Mouse (Mus musculus) limb, embryonic 11.5 days (tissue): Measurements from ENCODE around the gene Cysrt1. TPM values are rescaled to one million over a fixed set of nuclear protein-coding genes. Genes with fewer than 3 reads are reported as not detected.

Experiments
- ATAC-seq: fragments of 200-750 bp; cut with Nextera tagmentation; 2 replicates; pipeline ENCODE4 v1.8.0; 2017; ENCODE audit warnings: low read depth; ENCODE audit not compliant: insufficient number of reproducible peaks, low FRiP score, low TSS enrichment
- DNase-seq: peaks from one replicate; pipeline ENCODE4 v3.0.0-alpha.2; 2015; ENCODE audit warnings: low spot score
- H3K27ac ChIP-seq: fragments of 300-500 bp; sonication (generic); replicated peaks from 2 replicates; pipeline ENCODE4 v1.5.1; 2014; ENCODE audit warnings: low read depth, mild to moderate bottlenecking, low read length
- H3K27me3 ChIP-seq: fragments of 300-500 bp; sonication (generic); 2 replicates; pipeline ENCODE4 v1.6.1; 2014; ENCODE audit warnings: mild to moderate bottlenecking, low read length, mixed read lengths; ENCODE audit not compliant: control insufficient read depth, insufficient read depth
- H3K36me3 ChIP-seq: fragments of 300-500 bp; sonication (generic); 2 replicates; pipeline ENCODE4 v1.6.1; 2014; ENCODE audit warnings: mild to moderate bottlenecking, low read length, moderate library complexity, mixed read lengths; ENCODE audit not compliant: control insufficient read depth, insufficient read depth
- H3K4me1 ChIP-seq: fragments of 300-500 bp; sonication (generic); 2 replicates; pipeline ENCODE4 v1.6.1; 2014; ENCODE audit warnings: low read length, mixed read lengths; ENCODE audit not compliant: control insufficient read depth, insufficient read depth
- H3K4me2 ChIP-seq: fragments of 300-500 bp; sonication (generic); 2 replicates; pipeline ENCODE4 v1.6.1; 2014; ENCODE audit warnings: low read depth, mild to moderate bottlenecking, moderate library complexity; ENCODE audit not compliant: severe bottlenecking
- H3K4me3 ChIP-seq: fragments of 300-500 bp; sonication (generic); 2 replicates; pipeline ENCODE4 v1.5.1; 2014; ENCODE audit warnings: low read depth, low read length
- H3K9ac ChIP-seq: fragments of 300-500 bp; sonication (generic); 2 replicates; pipeline ENCODE4 v1.6.1; 2014; ENCODE audit warnings: mild to moderate bottlenecking, low read length
- H3K9me3 ChIP-seq: fragments of 300-500 bp; sonication (generic); 2 replicates; pipeline ENCODE4 v1.6.1; 2016; ENCODE audit warnings: low read length; ENCODE audit not compliant: control insufficient read depth
- WGBS: fragments of 180-500 bp; shearing (Covaris S2); extraction: QIAGEN DNeasy Blood & Tissue Kit; methylation state at CpG from one replicate; pipeline ENCODE4 v1.1.7; 2014; 5-methylcytosine and 5-hydroxymethylcytosine counted together
- polyA plus RNA-seq: library from polyadenylated mRNA; unstranded; fragments of >200 nt; fragmentation: Nextera tagmentation; extraction: Ambion mirVana; gene quantifications from 2 replicates; pipeline ENCODE4 v1.2.1, GENCODE M21; 2014

The Cysrt1 gene
- polyA plus RNA-seq, 1 experiment from 2014 or later, result not detected

DNA sequence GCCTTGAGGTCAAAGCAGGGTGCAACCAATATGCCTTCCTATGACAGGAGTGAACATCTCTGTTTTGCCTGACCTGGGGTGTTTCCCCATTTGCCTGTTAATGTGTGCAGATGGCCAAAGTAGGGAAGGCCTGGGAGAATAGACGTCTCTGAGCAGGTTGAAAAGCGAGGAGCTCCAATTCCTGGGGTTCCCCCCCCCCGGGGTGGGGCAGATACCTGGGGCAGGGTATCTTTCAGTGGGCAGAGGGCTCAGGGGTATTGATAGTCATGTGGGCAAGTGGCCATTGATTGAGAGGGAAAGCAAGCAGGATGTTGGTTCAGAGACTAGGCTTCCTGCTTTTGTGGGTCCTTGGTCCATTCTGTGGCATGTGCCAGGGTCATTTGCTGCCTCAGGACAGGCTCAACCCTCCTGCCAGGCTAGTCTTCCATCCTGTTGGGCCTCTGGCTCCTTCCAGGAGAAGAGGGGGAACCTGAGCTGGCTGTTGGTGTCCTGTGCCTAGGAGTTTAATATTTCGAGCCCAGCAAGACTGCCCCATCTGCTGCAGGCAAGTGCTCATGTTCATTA is 25.6 kb upstream of the Cysrt1 start:
- no peaks in the 10 kb centered on the region for H3K9me3 ChIP-seq
- DNase-seq, result no peak
- no peak overlapping the region for H3K9ac ChIP-seq
- H3K4me3 ChIP-seq, result no peak overlapping the region
- peaks cover 19% of the 10 kb centered on the region for H3K27me3 ChIP-seq
- no peak for ATAC-seq
- peaks cover 2% of the 10 kb centered on the region; the same call in 1 of the 2 replicates for H3K36me3 ChIP-seq
- 79% methylated on average over 4 of the region's 4 CpGs for WGBS
- peaks cover 18% of the 10 kb centered on the region for H3K4me1 ChIP-seq
- H3K27ac ChIP-seq, result no peak overlapping the region
- H3K4me2 ChIP-seq, result no peak overlapping the region

DNA sequence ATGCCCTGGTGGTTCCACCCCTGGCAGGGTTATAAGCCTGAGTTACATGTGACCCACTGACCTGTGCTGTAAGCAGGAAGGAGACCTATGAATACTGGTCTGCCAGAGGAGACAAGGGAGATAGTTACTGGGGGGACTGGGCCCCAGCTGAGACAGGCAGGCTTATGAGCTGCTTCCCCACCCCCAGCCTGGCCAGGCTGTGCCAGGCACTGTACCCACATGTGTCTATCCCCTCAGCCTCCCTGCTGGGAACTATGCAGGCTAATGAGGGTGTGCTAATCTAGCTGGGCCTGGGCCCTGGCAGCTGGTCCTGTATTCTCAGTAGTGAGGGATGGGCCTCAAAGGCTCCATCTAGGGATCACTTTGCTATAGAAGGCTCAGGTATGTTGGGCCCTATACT is 25.0 kb upstream of the Cysrt1 start:
- no peak overlapping the region for H3K27ac ChIP-seq
- peaks cover 2% of the 10 kb centered on the region; the same call in 1 of the 2 replicates for H3K36me3 ChIP-seq
- no peak overlapping the region for H3K4me2 ChIP-seq
- H3K9me3 ChIP-seq, result no peaks in the 10 kb centered on the region
- ATAC-seq (no peak), DNase-seq (no peak)
- peaks cover 18% of the 10 kb centered on the region for H3K4me1 ChIP-seq
- H3K9ac ChIP-seq, result no peak overlapping the region
- H3K27me3 ChIP-seq, result peaks cover 19% of the 10 kb centered on the region
- H3K4me3 ChIP-seq, result no peak overlapping the region

DNA sequence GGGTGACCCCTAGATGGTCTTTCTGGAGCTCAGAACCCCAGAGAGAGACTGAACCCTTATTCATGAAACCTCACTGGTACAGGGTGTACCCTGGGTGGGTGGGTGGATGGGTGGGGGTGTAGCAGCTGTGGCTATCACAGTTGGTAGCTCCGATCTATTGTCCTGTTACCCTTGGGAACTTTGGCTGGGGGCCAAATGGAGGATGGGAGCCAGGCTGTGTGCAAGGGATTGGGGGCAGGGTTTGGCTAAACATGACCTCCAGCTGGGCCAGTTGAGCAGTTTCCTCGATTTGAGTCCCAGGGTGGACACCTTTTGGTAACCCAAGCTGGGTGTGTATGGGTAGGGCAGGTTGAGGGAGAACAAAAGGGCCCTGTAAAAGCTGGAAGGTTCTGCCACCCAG is 24.5 kb upstream of the Cysrt1 start:
- ATAC-seq (no peak), DNase-seq (no peak)
- Histone ChIP-seq H3K27me3 (peaks cover 19% of the 10 kb centered on the region), H3K4me2 (no peak overlapping the region), H3K27ac (no peak overlapping the region), H3K4me3 (no peak overlapping the region), H3K4me1 (peaks cover 18% of the 10 kb centered on the region), H3K9me3 (no peaks in the 10 kb centered on the region), H3K9ac (no peak overlapping the region), H3K36me3 (peaks cover 2% of the 10 kb centered on the region; the same call in 1 of the 2 replicates)
- WGBS, result 64% methylated on average over 2 of the region's 2 CpGs

DNA sequence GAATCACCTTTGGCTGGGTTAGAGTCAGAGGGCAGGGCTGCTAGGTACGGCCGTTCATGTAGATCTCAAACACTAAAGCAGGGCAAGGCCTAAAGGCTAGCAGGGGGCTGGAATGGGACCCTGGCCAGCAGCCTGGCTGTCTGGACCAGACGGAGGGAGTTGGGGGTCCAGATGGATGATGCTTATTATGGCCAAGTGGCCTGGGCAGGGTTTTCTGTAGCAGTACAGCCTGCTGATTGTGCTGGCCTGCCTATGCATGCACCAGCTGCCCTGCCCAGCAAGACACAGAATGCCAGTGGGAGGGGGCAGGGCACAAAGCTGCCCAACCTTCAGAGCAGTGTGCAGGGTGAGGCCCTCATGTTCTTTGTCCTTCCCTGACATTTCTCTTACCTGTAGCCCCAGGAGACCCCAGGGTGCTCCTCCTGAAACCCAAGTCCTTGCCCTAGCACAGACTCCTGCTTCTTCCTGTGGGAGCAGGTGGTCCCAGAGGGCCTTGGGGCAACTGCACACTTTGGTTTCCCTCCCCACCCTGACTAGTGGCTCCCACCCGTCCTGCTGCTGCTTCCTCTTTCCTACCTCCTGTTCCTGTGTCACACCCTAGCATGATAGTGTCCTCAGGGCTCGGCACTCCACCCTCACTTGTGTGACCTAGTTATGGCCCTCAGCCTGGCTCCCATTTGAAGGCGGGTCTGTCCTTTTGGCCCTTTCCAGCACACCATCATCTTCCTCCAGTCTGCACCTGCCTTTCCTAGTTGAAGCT is 23.8 kb upstream of the Cysrt1 start:
- H3K9ac ChIP-seq, result 0 out of 2 replicates have a peak overlapping the region, but pooled peaks have one; percentile 22
- peaks cover 19% of the 10 kb centered on the region for H3K27me3 ChIP-seq

DNA sequence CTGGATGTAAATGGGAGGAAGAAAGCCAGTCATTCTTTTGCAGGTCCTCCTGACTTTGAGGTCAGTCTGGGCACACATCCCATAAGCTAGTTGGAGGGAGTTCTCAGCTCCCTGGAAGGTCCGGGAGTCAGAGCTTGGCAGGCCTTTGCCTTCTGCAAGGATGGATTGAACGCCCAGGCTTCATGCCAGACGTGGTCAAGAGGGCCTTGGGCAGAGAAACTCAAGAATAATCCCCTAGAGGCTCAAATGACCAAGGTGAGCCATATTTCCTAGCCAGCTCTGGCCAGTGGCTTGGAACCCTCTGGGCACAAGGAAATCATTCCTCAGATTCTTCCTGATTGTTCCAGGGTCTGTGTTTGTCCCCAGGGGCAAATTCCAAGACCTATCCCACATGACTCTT is 22.6 kb upstream of the Cysrt1 start:
- ATAC-seq (no peak), DNase-seq (no peak)
- Histone ChIP-seq H3K9me3 (no peaks in the 10 kb centered on the region), H3K4me1 (peaks cover 9% of the 10 kb centered on the region), H3K9ac (no peak overlapping the region), H3K4me2 (no peak overlapping the region), H3K4me3 (no peak overlapping the region), H3K36me3 (peaks cover 2% of the 10 kb centered on the region; the same call in 1 of the 2 replicates), H3K27ac (no peak overlapping the region), H3K27me3 (peaks cover 19% of the 10 kb centered on the region)
- WGBS, result 75% methylated on average over 3 of the region's 3 CpGs

More for the DNA sequence above, 23.8 kb upstream of the Cysrt1 start:
- no peak overlapping the region for H3K4me3 ChIP-seq
- ATAC-seq (no peak), DNase-seq (no peak)
- H3K4me2 ChIP-seq, result no peak overlapping the region; the same call in 1 of the 2 replicates
- no peak overlapping the region for H3K27ac ChIP-seq
- no peaks in the 10 kb centered on the region for H3K9me3 ChIP-seq
- peaks cover 2% of the 10 kb centered on the region; the same call in 1 of the 2 replicates for H3K36me3 ChIP-seq
- H3K4me1 ChIP-seq, result peaks cover 13% of the 10 kb centered on the region
- 65% methylated on average over 6 of the region's 6 CpGs for WGBS

DNA sequence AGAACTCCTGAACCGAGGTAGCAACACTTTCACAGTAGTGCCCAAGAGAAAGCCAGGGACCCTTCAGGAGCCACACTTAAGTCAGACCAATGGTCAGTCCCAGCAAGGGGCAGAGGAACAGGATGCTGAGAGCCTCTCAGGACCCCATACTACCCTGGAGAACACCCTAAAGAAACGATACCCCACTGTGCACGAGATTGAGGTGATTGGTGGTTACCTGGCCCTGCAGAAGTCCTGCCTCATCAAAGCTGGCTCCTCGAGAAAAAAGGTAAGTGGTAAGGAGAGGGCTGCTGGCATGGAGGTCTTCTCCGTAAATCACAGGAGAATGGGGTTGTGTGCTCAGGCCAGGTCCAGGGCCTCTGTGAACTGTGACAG is 22.0 kb upstream of the Cysrt1 start:
- Histone ChIP-seq H3K27ac (no peak overlapping the region), H3K4me3 (no peak overlapping the region), H3K4me1 (peaks cover 9% of the 10 kb centered on the region), H3K9ac (no peak overlapping the region), H3K4me2 (no peak overlapping the region), H3K36me3 (peaks cover 2% of the 10 kb centered on the region; the same call in 1 of the 2 replicates), H3K27me3 (peaks cover 19% of the 10 kb centered on the region), H3K9me3 (no peaks in the 10 kb centered on the region)
- DNase-seq, result no peak
- WGBS, result 75% methylated on average over 5 of the region's 5 CpGs
- no peak for ATAC-seq

DNA sequence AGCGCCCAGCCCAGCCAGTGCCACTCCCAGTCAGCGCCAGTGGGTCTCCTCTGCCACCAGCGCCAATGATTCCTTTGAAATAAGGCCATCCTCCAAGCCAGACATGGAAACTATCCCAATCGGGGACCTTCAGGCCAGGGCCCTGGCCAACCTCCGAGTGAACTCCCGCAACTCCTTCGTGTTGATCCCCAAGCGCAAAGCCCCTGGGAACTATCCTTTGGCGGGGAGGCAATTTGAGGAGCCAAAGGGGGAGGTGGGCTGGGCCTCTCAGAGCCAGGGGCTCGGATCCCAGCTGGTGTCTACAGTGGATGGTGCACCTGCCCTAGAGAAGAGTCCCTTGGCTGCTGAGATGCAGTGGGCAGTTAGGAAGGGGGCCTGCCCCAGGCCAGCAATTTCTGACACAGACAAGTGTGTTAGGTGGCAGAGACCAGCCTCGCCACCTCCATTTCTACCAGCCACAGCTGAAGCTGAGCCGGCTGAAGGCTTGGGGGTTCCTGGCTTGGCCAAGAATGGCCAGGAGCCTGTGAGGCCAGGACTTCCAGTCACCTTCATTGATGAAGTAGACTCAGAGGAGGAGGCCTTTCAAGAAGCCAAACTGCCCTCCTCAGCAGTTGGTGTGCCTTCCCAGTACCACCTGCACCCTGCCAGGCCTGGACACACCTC is 21.5 kb upstream of the Cysrt1 start:
- DNase-seq, result no peak
- H3K27me3 ChIP-seq, result peaks cover 19% of the 10 kb centered on the region
- ATAC-seq, result no peak
- 21% methylated on average over 12 of the region's 12 CpGs for WGBS
- H3K4me1 ChIP-seq, result peaks cover 9% of the 10 kb centered on the region
- H3K4me3 ChIP-seq, result peak overlapping the region; percentile 74
- no peaks in the 10 kb centered on the region for H3K9me3 ChIP-seq
- peak overlapping the region; percentile 99 for H3K4me2 ChIP-seq
- H3K36me3 ChIP-seq, result no peaks in the 10 kb centered on the region; the same call in 1 of the 2 replicates
- peak overlapping the region; percentile 58 for H3K9ac ChIP-seq
- no peak overlapping the region for H3K27ac ChIP-seq

DNA sequence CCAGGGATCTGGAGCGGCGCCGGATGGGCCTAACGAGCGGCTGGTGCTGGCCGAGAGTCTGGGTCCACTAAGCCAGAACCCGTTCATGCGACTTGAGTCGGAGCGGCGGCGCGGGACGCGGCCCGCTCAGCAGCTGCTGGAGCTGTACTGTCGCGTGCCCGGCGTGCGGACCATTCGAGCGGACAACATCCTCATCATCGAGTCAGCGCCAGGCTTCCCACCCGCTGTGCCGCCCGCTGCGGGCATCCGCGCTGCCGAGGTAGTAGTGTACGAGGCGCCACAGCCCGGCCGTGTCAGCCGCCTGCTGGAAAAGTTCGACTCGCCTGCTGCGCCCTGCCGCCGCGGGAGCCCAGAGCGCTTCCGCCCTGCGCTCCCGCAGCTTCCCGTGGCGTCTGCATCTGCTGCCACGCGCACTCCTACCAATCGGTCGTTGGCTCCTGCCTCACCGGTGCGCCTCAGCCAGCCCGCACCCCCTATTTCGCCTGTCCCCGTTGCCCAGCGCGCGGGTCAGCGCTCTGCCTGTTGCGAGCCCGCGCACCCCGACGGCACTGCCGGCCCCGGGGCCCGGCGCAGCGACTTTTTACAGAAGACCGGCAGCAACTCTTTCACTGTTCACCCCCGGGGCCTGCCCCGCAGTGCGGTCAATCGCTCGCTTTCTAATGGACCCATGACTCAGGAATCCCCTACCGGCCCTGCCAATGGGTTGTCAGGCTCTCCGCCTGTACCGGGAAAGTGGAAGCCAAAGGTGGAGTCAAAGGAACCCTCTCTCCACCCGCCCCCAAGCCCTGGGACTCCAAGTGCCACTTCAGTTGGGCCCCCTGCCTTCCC is 20.8 kb upstream of the Cysrt1 start:
- peak overlapping the region; percentile 58 for H3K9ac ChIP-seq
- H3K9me3 ChIP-seq, result no peaks in the 10 kb centered on the region
- H3K27me3 ChIP-seq, result peaks cover 19% of the 10 kb centered on the region
- ATAC-seq (peak; percentile 29; the same call in 1 of the 2 replicates), DNase-seq (peak; percentile 63)
- under 1% methylated on average over 77 of the region's 82 CpGs for WGBS
- H3K4me2 ChIP-seq, result peak overlapping the region; percentile 99
- peaks cover 9% of the 10 kb centered on the region for H3K4me1 ChIP-seq
- peak overlapping the region; percentile 74 for H3K4me3 ChIP-seq
- H3K27ac ChIP-seq, result no peak overlapping the region
- H3K36me3 ChIP-seq, result no peaks in the 10 kb centered on the region
